Mouse (Mus musculus) inflammation-experienced regulatory T-cells, adult 6 months (primary cell): Measurements from ENCODE around the gene Psma6. TPM values are rescaled to one million over a fixed set of nuclear protein-coding genes. Genes with fewer than 3 reads are reported as not detected.

Source experiments
- ATAC-seq: one replicate; pipeline ENCODE4 v1.8.0; 2017
- polyA plus RNA-seq, 3 experiments: library from polyadenylated mRNA; unstranded; fragments of 100-300 nt; shearing (Covaris generic); gene quantifications; one replicate each; pipeline ENCODE4 v1.2.1; 2017

The Psma6 gene
- polyA plus RNA-seq, 3 experiments from 2014 or later: 255 to 323 (median 266) TPM

DNA sequence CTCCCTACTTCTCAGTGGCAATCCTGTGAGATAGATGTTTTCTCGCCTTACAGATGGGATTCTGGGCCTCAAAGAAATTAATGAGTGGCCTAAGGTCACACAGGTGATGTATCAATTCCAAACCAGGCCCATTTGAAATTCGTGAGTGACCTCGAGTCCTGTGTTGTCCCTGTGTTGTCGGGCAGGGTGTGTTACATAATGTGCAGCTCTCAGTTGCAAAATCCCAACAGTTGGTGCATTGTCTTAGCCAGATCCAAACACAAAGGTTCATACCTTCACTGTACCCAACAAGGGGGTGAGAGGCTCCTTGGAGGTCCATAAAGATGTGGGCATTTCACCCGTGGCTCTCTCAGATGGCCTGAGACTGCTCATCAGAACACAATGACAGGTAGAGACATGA lies 56.4 kb downstream of the Psma6 start:
- ATAC-seq: no peak

GRCm38 (mm10) chr12:55442245-55442644 lies 58.2 kb downstream of the Psma6 start:
- ATAC-seq: no peak

- peak; percentile 22 for ATAC-seq
These were observed 59.1 kb downstream of the Psma6 start for GRCm38 (mm10) chr12:55442861-55443850.

- ATAC-seq: no peak
These were observed 60.0 kb downstream of the Psma6 start for GRCm38 (mm10) chr12:55444031-55444451.

DNA sequence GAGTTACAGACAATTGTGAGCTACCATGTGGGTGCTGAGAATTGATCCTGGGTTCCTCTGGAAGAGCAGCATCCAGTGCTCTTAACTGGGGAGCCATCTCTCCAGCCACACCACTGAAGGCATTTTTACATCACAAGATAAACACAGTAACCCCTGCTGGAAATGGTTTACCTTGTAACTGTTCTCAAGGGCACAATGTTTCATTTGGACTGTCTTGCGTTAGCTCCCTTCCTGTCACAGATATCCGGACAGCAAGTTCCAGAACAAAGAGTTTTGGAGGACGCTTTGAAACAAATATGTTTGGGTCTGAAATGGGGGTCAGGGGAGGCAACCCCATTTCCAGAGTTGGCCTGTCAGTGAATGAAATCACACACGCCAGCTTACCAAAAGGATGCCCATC lies 61.6 kb downstream of the Psma6 start:
- no peak for ATAC-seq

DNA sequence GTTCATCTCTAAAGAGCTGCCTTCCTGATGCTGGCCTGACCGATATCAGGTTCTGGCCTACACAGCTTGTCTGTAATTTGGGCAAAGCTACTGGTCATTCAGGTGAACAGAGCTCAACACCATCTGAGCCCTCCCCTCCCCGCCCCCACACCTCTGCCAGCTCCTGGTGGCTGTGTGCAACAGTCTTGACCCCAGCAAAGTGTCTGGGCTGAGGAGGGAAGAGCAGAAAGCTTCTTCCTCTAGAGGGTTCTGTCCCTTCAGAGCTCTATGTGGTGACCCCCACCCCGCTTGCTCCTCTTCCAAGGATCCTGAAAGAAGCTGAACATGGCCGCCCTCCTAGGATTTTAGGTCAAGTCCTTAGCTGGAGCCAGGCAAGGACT lies 62.3 kb downstream of the Psma6 start:
- ATAC-seq: no peak

GRCm38 (mm10) chr12:55446746-55447395 lies 62.8 kb downstream of the Psma6 start:
- ATAC-seq: peak; percentile 85

DNA sequence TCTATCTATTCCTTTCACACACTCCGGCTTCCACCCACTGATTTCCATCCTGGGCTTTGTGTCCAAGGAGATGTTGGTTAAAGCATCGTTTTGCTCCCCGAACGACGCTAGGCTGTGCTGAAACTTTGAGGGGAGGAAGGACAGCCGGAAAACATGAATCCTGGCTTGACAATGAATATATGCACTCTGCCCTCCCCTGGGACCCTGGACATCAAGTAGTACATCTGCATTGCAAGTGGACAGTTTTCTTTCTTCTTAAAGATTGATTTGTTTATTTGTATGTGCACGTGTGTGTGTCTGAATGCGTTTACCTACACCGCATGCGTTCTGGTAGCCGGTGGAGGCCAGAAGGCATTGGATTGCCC lies 63.4 kb downstream of the Psma6 start:
- no peak for ATAC-seq

DNA sequence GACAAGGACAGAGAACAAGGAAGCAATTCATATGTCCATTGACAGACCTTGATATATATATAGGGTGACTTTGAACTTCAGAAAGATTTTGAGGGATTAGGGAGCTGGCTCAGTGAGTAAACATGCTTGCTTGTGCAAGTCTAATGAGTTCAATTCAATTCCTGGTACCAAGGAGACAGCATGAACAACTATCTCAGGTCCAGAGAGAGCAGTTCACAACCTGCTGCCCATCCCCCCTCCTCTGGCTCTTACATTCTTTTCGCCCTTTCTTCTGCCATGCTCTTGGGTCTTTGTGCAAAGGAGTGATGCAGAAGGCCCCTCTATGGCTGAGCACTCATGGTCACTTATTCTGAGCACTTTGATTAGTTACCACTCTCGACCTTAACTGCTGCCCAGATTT lies 64.4 kb downstream of the Psma6 start:
- no peak for ATAC-seq

DNA sequence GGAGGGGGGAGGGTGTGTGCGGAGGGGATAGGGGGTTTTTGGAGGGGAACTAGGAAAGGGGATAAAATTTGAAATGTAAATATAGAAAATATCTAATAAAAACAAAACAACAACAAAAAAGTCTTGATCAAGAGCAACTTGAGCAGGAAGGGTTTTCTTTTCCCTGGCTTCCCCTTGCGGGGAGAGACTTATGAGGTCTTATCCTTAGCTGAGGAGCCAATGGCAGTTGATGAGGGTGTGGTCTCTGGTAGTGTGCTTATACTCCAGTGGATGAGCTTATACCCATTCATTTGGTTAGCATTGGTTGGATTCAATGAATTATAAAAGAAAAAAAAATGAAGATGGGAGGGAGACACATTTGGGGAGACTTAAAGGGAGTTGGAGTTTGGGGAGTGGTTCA lies 65.0 kb downstream of the Psma6 start:
- no peak for ATAC-seq

- no peak for ATAC-seq
These were observed 66.4 kb downstream of the Psma6 start for GRCm38 (mm10) chr12:55450421-55450820.

GRCm38 (mm10) chr12:55452839-55453238 lies 68.8 kb downstream of the Psma6 start:
- ATAC-seq: no peak

DNA sequence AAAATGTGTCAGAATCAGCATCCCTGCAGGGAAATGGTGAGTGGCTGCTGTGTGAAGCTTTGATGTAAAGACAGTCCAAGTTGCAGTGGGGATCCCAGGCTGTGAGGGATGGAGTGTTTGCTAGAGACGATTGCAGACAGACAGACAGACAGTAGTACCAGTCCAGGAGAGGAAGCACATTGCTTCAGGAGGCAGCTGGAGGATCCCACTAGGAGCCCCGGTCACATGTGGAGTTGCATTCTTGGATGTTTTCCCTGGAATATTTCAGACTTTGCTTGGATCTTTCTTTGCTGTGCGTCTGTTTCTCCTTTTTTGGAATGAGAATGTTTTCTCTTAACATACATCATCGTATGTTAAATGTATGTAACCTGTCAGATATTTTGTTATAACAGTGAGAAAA lies 69.9 kb downstream of the Psma6 start:
- no peak for ATAC-seq

GRCm38 (mm10) chr12:55455206-55455605 lies 71.2 kb downstream of the Psma6 start:
- no peak for ATAC-seq

DNA sequence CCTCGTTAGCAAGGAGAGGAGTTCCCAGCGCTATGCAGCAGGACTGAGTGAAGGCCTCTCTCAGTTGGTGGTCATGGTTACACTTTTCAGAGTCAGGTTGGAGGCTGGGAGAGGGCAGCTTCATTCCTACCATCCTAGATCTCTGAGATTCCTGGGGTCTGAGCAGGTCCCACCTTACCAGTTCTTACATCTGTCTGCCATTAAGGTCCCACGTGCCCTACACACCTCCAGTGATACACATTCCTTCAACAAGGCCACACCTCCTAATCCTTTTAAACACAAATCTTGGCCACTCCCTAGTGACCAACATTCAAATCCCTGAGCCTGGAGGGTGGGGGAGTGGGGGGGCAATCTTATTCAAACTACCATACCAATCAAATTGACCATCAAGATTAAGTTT lies 72.1 kb downstream of the Psma6 start:
- no peak for ATAC-seq

DNA sequence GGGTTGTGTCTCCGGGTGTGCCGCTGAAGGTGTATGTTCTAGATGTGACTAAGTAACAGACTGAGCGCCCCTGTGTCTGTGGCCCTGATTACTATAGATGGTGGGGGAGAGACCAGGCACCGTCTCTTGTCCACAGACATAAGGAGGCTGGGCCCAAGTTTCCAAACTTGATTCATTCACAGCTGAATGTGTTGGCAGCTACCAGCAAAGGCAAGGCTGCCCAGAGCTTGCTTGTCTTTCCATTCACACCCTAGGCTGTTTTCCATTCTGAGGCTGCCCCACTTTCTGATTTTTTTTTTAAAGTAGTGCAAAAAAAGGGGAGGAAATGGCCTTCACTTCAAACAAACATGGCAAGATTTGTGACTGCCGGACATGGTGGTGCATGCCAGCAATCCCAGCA lies 72.9 kb downstream of the Psma6 start:
- ATAC-seq: no peak

GRCm38 (mm10) chr12:55459739-55460138 lies 75.7 kb downstream of the Psma6 start:
- no peak for ATAC-seq

GRCm38 (mm10) chr12:55460900-55461299 lies 76.9 kb downstream of the Psma6 start:
- ATAC-seq: no peak

DNA sequence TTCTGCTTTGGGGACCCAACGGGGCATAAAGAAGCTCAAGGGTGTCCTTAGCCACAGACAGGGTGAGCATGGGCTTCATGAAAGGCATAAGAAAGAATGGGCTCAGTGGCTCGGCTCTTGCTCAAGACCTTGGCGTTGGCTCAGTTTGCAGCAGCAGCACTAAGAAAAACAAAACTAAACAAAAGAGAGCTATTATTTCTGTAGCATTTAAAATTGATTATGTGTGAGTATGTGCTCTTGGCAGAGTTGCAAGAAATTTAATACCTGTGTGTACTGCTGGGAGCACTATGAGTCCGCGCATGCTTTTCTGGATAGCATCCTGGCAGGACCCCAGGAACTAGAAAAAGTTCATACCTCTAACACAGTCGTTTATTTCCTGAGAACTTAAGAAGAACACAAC lies 77.7 kb downstream of the Psma6 start:
- ATAC-seq: no peak

DNA sequence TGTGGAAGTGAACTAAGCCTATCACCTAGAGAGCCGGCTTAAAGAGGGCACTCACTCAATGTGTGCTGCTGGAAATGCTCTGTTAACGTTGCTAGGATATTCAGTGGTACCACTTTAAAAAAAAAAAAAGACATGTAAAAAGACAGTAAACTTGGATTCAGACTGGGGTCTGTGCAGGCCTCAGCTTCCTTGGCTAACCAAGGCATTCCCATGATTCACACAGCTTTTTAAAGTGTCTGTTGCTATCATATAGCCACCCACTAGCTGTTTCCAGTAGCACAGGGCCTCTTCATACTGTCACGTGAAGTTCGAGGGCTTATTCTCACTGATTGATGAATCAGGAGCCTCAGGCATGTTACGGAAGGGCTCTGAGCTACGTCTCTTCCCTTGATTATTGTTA lies 78.4 kb downstream of the Psma6 start:
- ATAC-seq: no peak

- no peak for ATAC-seq
These were observed 79.1 kb downstream of the Psma6 start for GRCm38 (mm10) chr12:55463087-55463486.

DNA sequence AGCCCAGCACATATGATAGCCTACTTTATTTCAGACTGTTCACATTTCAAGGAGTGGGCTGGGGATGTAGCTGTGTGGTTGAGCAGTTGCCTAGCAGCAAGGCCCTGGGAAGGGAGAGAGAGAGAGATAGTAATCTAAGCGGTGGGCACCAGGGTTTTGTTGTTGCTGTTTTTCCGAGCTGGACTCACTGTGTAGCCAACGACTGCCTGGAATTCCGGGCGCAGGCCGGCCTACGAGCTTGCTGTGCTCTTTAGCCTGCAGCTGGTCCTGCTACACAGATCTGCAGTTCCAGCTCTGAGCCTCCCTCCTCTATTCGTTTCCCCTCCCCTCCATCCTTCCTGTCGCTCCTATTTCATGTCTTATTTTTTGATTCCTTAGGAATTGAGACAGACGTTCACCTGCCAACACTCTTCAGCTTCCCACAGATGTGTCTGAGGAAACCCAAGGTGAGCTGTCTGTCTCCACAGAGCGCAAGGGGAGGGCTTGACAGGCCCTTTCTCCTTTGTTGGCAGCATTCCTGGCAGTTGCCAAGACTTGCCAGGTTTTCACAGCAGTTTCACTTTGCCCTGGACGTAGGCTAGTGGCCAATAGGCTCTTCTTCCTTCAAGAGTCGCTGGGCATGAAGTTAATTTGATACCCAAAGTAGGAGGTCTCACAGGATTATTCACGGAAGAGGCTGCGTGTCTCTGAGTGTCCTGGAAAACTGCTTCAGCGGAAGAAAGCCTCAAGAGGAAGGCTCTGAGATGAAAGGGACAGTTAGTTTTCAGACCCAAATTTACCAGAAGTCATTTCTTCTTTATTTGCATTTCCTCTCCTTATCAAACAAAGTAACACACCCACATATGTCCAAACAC lies 80.2 kb downstream of the Psma6 start:
- peak; percentile 29 for ATAC-seq

- ATAC-seq: peak; percentile 22
These were observed 80.9 kb downstream of the Psma6 start for GRCm38 (mm10) chr12:55464846-55465361.
